Mouse (Mus musculus): ENCODE data around the gene Gm20890.
"Not testable (repeated sequence)": the region's sequence is repeated elsewhere in the genome, so short reads cannot be mapped to it uniquely, and the experiment has no call there.

Gm20890 gene

GRCm38 (mm10) chrY:26776699-26777098 is at the start of gene Gm20890:
TSS of gene Gm20890 (minus strand) at chrY:26776799.
- in situ Hi-C loops (cut with MboI; ENCODE audit: low pct_unique_long_range_greater_than_20kb in 1 of 2, low sequenced_read_pairs in 2 of 2, unreplicated experiment in 1 of 2), result not testable (repeated sequence)

Measured in mouse embryonic stem cell (cell line).